Mouse (Mus musculus) thymus, postnatal 14 days (tissue): ENCODE measurements around the gene Mcm10.

Experiments used
- DNase-seq: peaks from one replicate; pipeline ENCODE4 v3.0.0; 2021

Mcm10 gene

DNA sequence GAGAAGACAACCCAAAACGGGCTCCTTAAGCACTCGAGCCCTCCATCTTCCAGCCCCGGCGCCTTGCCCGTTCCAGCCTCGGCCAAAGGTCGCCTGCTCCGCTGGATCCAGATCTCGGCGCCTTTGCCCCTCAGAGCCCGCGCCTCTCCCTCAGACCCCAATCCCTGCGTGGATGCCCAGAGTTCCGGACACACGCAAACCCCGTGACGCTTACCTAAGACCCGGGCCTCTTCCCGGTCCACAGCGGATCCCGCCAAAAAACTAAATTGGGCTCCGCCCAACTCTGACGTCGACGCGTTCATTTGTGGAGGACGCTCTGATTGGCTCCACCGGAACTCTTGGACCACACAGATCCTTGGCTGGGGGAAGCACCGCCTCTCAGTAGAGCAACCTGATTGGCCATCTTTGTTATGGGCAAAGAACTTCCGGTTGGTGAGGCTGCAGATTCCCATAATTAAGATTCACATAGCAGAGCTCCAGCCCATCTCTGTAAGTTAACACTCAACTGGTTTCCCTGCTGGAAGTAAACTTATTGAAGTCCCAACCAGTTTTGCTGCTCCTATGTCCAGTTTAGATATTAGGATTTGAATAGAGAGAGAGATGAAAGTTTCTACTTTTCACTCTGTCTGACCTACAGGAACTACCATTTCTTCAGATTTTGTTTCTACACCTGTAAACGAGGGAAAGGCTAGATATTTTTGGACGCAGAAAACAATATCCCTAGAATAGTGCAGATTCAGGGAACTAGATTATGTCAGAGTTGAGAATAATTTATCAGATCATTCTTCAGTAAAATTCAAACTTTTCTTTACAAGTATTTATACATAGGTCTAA, at the start of gene Mcm10:
Mcm10 (minus strand) TSS at position 301 of the 834 bp plus-strand sequence.
- DNase-seq, result peak; percentile 92

DNA sequence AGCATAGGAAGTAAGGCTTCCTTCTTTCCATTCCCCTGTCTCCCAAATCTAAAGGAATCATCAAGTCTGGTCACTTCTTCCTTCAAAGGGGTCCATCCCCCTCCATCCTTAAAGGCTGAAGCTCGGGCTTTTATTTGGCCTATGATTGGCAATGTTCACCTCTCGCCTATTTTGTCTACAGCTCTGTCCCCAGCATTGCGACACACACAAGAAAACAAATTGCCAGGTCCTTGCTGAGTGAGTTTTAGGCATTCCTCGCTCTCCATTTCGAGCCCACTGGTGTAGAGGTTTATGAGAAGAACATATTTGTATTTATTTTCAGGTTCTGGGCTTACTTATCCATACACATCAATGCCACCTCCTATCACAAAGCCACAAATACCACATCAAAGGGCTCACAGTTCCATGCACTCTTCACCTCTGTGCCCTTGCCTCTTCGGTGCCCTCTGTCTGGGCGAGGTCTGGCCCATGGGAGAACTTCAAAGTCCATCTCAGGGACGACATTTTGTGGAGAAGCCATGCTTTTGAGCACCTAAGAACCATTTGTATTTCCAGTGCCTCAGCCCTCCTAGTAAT, 48.6 kb upstream of the Mcm10 start:
- DNase-seq, result no peak

DNA sequence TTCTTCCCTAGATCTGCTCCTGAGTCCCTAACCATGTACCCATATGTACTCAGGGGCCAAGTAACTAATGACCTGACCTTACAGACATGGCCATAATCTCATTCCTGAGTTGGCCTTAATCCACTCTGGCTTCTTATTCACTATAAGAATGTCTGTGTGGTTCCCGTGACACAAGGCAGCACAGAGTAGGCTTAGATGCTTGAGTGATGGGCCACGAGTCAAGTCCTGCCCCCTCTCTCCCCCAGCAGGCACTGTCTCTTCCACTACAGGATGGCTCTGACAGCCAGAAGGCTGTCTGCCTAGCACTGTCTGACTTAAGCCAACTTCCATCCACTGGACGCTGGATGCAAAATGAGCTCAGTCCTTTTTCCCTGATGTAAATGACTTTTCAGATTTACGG, 47.4 kb upstream of the Mcm10 start:
- no peak for DNase-seq

DNA sequence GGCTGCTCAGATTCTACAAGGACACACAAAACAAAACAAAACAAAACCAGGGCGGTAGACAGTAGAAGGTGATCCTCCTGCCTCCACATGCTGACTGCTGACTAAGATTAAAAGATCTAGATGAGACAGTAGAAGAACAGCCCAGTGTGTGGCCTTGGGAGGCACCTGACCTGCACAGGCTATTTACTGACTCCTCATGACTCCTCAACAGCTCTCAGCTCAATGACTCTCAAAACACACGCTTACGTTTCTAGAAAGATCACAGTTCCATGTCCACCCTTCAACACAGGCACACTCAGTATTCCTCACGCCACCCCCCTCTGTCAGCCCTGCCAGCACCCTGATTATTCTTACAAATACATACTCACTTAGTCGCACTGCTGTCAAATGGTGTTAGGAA, 45.8 kb upstream of the Mcm10 start:
- no peak for DNase-seq

DNA sequence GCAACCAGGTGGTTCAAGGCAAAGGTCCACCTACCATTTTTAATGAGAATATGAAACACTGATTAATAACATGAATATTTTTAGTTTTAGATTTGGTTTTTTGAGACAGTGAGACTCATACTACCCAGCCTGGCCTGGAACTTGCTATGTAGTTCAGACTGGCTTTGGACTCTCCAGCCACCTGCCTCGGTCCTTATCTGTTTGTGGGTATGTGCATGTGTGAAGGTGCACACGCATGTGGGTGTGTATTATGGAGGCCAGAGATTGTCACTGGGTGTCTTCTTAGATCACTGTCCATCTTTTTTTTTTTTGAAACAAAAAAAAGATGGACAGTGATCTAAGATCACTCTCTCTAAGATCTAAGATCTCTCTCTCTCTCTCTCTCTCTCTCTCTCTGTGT, 38.0 kb upstream of the Mcm10 start:
- DNase-seq, result no peak

DNA sequence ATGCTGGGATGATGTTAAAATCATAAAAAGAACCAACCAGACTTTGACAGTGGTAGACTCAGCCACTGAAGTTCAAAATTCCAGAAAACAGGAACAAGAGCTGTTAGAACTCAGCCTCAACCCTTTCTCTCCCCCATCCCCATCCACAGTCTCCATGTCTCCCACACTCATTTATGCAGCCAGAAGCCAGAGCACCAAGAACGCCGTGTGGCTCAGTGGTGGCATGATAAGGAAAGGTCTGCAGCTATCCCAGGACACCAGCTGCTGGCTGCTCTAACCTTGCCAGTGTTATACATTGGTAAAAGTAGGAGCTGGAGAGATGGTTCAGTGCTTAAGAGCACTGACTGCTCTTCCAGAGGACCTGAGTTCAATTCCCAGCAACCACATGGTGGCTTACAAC, 34.4 kb upstream of the Mcm10 start:
- DNase-seq, result no peak

DNA sequence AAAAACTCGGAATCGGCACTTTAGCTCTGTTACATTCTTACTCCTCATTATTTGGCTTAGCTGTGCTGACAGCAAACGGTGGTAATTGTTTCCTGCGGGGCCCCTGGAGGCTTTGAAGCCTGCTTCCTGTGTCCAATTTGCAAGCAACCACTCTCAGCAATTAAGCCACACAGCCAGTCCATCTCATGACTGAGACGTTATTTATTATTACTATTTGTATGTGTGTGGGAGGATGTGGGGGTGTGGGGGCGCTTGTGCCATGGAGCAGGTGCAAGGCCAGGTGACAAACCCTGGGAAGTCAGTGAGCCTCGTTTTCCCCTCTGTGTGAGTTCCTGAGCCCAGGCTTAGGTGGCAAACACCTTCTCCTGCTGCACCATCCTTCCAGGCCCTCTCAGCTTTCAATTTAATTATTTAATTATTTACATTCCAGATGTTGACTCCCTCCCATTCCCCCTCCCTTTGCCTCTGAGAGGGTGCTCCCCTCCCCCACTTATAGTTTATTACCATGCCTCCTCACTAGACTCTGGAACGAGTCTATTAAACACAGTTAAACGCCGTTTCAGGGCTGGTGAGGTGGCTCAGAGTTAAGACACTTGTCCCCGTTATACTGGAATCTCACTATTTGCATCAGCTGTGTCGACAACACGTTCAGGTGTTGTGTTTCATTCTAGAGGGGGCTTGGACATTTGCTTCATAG, 32.8 kb upstream of the Mcm10 start:
- no peak for DNase-seq

DNA sequence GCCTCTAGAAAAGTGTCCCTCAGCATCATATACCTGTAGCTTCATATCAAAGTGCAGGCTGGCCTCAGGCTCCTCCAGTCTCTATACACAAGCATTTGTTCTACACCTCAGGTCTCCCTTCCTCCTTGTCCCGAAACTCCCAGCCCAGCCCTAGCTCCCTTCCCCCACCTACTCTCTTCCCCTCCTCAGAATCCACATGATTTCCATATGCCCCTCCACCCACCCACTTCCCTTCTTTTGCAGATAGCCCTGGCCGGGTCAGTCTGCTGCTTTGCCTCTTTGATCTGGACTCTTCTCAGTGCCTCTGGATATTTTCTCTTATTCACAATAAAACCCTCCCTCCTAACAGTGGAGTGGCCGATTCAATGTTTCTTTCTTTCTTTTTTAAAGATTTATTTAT, 31.7 kb upstream of the Mcm10 start:
- no peak for DNase-seq

DNA sequence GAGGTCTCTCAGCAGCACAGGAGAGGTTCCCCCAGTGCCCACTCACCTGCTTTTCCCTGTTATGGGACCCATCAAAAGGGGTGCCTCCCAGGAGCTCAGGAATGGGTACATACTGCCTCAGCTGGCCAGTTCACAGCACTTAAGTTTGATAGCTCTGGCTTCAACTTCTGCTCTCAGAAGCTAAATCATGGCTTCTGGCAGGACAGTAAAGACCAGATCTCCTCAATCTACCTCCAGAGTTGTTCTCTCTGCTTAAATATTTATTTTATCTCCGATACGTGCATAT, 30.8 kb upstream of the Mcm10 start:
- no peak for DNase-seq

DNA sequence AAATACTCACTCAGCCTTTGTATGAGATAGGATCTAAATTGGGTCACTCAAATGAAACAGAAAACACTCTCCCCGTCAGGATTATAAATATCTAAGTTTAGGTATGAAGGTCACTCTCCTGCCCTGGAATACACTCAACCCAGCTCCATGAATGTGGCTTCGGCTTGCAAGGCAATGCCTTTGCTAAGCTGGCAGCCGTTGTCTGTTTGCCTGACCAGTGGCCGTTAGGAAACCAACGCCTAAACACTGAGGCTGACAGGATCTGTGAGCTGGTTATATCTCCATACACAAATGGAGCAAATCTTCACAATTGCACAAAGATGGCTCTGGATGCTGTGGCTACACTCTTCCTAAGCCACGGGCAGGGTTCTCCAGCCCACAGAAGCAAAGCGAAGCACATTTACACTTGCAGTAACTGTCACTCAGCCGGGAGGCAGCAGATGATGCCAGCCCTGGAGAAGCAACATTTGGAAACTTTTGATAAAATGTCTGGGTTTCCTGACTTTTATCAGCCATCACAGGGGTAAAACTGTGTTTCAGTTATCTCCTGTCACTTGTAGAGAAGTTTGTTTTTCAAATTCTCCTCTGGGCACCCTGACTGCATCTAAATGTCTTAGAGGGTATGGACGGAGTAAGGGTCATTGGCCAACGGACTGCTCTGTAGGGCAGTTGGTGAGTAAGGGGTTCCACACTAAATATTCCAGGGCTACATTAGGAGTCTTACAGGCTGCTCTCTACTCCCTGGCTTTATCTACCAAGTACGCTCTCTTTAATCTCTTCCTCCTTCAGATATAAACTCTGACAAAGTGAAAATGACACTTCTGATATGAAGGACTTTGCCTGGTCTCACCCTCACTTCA, 30.3 kb upstream of the Mcm10 start:
- DNase-seq, result no peak

DNA sequence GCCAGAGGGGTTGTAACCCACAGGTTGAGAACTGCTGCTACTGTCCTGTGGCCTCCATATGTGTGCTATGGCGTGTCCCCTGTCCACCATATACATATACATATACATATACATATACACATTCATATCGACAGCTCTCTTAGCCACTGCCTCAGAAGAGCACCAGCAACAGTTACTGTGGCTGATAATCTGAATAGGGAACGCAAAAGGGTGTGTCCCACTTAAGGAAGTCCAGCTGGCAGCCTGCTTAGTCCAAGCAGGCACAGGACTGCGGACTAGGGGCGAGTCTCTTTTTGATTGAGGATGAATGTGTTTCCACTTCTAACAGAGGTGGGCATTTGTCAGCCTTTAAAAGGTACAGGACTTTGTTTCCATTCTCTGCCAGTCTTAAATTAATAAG, 29.3 kb upstream of the Mcm10 start:
- DNase-seq, result no peak

DNA sequence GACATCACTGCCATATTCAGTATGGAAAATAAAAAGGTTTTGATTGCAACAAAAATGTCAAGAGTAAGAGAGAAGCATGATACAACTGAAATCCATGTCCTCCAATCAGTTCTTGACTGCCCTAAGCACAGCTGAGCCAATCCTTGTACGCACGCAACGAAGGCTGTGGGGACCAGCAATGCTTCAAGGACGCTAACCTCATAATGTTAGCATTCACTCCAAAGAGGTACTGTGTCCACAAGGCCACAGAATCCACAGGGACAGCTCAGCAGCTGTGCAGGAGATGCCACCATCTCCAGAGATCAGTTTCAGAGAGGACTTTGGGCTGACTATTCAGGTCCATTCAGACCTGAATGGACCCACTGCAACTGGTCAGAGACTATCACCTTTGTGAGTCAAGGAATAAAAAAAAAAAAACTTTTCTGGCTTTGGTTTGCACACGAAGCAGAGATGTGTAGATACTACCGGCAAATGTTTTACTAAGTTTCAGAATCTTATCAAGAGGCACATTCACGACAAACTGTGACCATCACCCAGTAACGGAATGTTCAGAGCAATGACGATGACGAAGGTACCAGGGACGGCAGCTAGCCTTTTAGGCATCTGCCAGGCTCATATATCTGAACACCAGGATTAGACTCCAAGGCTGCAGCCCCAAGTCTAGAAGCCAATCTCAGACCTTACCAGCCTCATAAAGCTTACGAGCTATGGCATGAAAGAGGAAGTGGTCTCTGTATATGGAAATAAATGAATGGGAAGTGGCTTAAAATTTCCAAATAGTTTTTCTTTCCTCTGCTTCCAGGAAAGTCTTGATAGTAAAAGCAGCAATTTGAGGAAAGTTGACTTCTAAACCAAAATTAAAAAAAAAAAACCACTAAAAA, 27.9 kb upstream of the Mcm10 start:
- no peak for DNase-seq

DNA sequence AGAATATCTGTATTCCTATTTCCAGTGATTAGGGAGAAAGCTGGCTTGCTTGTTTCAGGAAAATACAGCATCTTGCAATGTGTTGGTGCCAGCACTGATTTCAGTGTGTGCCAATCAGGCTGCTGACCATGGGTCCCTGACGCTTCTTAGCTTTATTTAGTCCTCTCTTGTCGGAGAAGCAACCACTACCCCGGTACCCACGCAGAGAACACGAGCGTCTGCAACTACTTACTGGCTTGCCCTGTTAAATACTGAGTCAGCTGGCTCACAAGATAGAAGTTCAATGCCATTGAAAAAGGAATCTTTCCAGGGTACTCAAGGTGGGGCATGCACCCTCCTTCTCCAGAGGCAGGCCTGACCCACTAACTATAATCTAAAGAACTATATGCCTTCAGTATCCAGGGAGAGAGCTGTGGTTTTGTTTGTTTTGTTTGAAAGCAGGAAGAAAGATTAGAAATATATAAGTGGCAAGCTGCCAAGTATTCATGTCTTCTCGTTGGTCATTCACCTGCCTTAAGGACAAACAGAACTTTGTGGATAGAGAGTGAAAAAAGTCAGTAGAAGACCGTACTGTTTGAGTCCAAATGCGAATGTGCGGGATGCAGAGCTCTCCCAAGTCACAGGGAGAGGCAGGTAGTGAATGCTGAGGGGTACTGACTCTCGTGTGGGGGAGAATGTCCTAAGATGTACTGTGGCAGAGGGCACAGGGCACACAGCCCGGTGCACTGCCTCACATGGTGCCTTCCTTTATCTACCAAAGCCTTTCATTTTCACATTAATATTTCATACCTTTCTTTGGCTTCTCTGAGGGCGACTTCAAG, 27.0 kb upstream of the Mcm10 start:
- no peak for DNase-seq

DNA sequence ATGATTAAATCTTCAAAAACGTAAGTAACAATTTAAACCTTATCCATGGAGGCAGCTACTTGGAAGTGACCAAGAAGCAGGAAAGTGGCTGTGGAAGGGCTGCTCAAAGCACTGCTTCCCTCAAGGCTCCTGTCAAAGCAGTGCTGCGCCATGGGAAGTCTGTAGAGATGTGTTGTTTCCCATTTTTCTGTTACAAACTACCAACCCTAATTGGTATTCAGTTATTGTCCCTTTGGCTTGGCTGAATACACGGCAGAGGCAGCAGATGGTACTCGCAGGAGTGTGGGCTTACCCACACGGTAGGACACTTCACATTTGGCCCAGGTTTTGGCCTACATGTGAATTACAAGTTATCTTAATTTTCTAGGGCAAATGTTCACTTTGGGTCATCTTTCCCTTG, 25.7 kb upstream of the Mcm10 start:
- DNase-seq, result no peak

DNA sequence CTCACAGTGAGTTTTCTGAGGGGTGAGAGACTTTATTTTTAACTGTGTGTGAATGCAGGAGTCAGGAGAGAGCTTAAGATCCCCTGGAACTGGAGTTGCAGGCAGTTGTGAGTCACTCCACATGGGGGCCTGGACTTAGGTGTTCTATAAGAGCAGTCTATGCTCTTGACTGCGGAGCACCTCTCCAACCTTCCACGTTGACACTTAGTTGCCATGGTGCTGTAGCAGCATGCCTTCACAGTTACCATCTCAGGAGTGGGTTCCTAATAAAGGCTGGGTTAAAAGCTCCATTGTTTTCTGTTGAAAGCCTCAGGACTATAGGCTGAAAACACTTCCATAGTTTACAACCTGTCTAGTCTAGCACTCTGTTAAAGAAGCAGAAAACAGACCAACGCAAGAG, 24.8 kb upstream of the Mcm10 start:
- no peak for DNase-seq

DNA sequence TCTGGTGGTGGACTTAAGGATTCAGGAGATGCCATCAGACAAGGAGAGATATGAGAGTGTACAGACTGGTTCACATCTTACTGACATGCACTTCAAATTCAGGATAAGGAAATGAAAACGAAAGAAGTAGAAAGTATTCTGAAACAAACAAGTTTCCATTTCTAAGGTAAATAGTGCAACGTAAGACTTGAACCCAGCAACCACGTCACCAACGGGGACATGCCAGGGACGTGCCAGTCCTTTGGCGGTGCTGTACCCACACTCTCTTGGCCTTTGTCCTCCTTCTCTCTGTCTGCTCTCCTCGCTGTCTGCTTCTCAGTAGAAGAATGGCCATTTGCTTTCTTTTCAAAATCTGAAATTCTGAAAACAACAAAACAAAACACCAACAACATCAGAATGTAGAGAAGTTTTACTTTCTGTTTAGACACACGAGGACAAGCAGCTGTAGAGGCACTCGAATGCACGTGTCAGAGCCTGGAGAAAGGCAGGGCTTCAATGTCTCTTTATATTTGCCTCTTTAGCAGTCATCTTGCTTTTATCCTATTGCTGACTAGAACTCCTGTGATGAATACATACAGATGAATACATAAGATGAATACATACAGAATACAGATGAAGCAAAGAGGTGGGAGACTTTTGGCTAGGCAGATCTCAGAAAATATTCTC, 24.0 kb upstream of the Mcm10 start:
- DNase-seq, result no peak

DNA sequence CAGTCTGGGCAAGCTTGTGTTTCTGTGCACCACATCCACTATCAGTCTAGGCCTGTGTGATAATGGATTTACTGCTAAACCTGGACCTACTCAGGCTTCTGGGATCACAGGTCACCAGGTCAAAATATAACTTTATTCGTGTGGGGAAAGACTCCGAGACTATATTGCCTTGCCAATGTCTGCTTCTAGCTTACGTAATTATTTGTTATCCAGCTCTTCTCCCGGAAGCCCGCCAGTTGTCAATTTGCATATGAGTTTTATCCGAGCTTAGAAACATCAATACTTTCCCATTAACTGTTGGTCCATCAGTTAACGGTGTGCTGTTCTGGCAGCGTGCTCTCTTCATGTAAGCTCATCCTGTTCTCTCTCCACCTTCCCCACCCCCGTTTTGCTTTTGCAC, 22.6 kb upstream of the Mcm10 start:
- DNase-seq, result no peak

DNA sequence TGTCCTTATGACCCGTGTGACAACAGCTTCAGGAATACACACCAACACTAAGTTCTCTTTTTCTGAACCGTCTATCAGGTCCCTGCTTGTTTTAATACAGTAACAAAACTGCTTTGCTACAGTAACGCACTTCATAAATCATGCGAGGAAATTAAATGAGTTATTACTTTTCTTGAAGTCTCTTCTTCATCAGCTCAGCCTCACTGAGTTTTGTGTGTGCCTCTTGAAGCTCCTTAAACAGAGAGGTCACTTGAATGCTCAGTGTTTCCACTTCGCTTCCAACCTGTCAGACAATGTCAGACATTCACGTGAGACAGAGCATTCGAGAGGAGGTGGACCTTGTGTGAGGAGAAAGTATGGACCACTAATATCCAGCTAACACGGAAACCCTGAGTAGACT, 22.2 kb upstream of the Mcm10 start:
- no peak for DNase-seq

DNA sequence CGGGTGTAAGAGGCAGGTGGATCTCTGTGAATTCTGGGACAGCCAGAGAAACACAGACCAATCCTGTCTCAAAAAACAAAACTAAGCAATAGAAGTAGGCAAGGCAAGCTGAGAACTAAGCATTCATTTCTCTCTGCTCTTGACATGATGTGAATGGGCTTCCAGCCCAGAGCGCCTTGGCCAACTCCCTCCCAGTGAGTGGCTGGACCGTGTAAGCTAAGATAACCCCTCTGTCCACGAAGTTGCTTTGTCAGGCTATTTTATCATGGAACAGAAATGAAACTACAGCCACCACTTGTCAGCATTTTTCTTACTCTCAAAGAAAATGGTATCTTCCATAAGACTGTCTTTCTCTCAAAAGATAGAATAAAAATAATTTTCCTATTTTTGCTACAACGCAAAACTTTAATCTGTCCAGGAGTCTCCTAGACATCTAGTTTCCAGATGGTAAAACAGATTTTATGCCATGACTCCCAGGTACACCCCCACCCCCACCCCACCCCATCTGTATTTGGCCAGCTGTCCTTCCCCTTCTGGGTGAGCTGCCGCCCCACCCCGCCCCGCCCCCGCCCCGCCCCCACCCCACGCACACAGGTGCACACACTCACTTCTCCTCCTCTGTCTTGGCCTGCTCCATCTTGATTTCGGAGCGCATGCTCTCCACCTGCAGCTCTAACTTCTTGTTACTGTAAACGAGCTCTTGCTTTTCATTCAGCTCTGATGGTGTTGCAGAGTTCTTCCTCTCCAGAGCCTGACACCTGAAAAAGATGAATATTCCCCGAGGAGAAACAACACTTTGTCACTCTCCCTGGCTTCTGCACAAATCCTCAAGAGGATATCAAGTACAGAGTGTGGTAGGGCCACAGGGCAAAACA, 21.2 kb upstream of the Mcm10 start:
- DNase-seq, result no peak

DNA sequence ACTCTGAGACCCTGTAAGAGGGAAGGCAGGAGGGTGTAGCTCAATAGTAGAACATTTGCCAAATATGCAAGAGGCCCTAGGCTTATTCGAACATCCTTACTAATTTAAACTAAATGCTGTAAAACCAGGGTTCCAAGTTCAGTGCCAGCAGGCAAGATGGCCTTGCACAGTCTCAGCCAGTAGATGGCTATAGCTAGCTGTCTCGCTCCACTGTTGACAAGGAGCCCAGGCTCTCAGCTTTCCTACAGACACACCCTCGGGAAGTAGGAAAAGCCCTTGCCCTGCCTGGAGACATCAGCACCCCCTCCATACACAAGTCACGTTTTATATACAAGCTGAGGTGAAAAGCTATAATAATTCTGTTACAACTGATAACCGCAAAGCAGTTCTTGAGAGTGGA, 20.1 kb upstream of the Mcm10 start:
- no peak for DNase-seq
